8 mouse cellular contexts compared by ENCODE assay signal in genomic region chr6:85295384-85296167, GRCm38 (mm10). TPM values are rescaled to one million over a fixed set of nuclear protein-coding genes. Genes with fewer than 3 reads are reported as not detected.
A peak's percentile ranks its signal among the peaks of the same experiment; 100 is the strongest.
DNase-seq lines count a peak whose midpoint lies in the region; ATAC-seq lines count a peak whose summit lies in the region.
"Had no signal": no experiment of that assay in that cellular context is flagged by ENCODE, and none has a peak within 500 bp of the region (broad histone marks: within the 10 kb centered on the region; RNA-seq: fewer than 3 reads in every experiment).

No protein-coding gene starts in this region.

- H3K27ac ChIP-seq in embryonic facial prominence, embryonic 15.5 days (replicated peaks): no peak overlapping the region
- H3K27ac ChIP-seq: lung, embryonic 15.5 days had no signal

- H3K27me3 ChIP-seq in embryonic facial prominence, embryonic 15.5 days: no peaks in the 10 kb centered on the region
- H3K27me3 ChIP-seq: lung, embryonic 15.5 days had no signal

- H3K9me3 ChIP-seq in embryonic facial prominence, embryonic 15.5 days (replicated peaks): no peaks in the 10 kb centered on the region
- H3K9me3 ChIP-seq: lung, embryonic 15.5 days had no signal

- DNase-seq in thymus, adult 18-20 months: peak; percentile 14 to 46
- DNase-seq in thymus, postnatal 25 days: no peak
- DNase-seq in adrenal gland, postnatal 4 days (ENCODE audit: low spot score in 2 of 2): peak; percentile 21 to 31
- peak; percentile 71 for DNase-seq in heart, postnatal 4 days
- DNase-seq in large intestine, adult 2 months (ENCODE audit: low read depth, low spot score): peak; percentile 18
- peak; percentile 57 to 91 for DNase-seq in spleen, postnatal 10 days (ENCODE audit: low spot score in 2 of 2)

- H3K36me3 ChIP-seq in embryonic facial prominence, embryonic 15.5 days: no peaks in the 10 kb centered on the region
- H3K36me3 ChIP-seq: lung, embryonic 15.5 days had no signal

- no peak overlapping the region for H3K9ac ChIP-seq in embryonic facial prominence, embryonic 15.5 days
- H3K9ac ChIP-seq: lung, embryonic 15.5 days had no signal

- WGBS in embryonic facial prominence, embryonic 15.5 days: 56% methylated on average over 7 of the region's 7 CpGs
- WGBS in large intestine, adult 2 months: 66% methylated on average over 7 of the region's 7 CpGs

- H3K4me1 ChIP-seq in embryonic facial prominence, embryonic 15.5 days: peaks cover 10% of the 10 kb centered on the region

- no peak overlapping the region for H3K4me2 ChIP-seq in embryonic facial prominence, embryonic 15.5 days (replicated peaks)
- H3K4me2 ChIP-seq: lung, embryonic 15.5 days had no signal

- 0 out of 2 replicates have a peak, but pooled peaks have one; percentile 19 for ATAC-seq in embryonic facial prominence, embryonic 15.5 days (ENCODE audit: insufficient number of reproducible peaks, low FRiP score, low TSS enrichment, low read depth)

- no peak overlapping the region for H3K4me3 ChIP-seq in embryonic facial prominence, embryonic 15.5 days (replicated peaks)
- H3K4me3 ChIP-seq: lung, embryonic 15.5 days had no signal

RNA-seq across cellular contexts. Expression of gene Sfxn5, which starts 37.6 kb away (rescaled TPM):
- 10 to 100 TPM; 11.8 to 12.7 TPM for total RNA-seq in adrenal gland, postnatal 4 days (2021)
- polyA plus RNA-seq in embryonic facial prominence, embryonic 15.5 days (2015; fragmentation: Nextera tagmentation; extraction: Ambion mirVana): 8.0 TPM in 2 replicates
- total RNA-seq in heart, postnatal 4 days (2021): 1 to 10 TPM; 3.0 to 3.6 TPM
- polyA plus RNA-seq in large intestine, adult 2 months (2012; rRNA removed): 1.2 and 1.3 TPM in 2 replicates
